Mouse (Mus musculus) lung, adult 2 months (tissue): Measurements from ENCODE around the gene Zfp512b. TPM values are rescaled to one million over a fixed set of nuclear protein-coding genes. Genes with fewer than 3 reads are reported as not detected.

Experiments
- DNase-seq: peaks from one replicate; pipeline ENCODE4 v3.0.0; 2022
- H3K4me1 ChIP-seq: fragments of 200-500 bp; 2 replicates; pipeline ENCODE4 v1.6.1; 2011; ENCODE audit warnings: low read length; ENCODE audit not compliant: control insufficient read depth, insufficient read depth
- H3K4me3 ChIP-seq: fragments of 200-500 bp; replicated peaks from 2 replicates; pipeline ENCODE3; 2011; ENCODE audit warnings: low read depth, mild to moderate bottlenecking, control low read depth, low read length; ENCODE audit errors: extremely low read depth
- CTCF ChIP-seq: fragments of 200-500 bp; IDR thresholded peaks from 2 replicates; pipeline ENCODE4 v1.5.1; 2011; ENCODE audit warnings: mild to moderate bottlenecking, low read length, control low read depth; ENCODE audit not compliant: insufficient read depth
- POLR2A ChIP-seq: fragments of 200-500 bp; IDR thresholded peaks from 2 replicates; pipeline ENCODE4 v1.6.1; 2011; ENCODE audit warnings: low read depth, mild to moderate bottlenecking, control low read depth, low read length, borderline replicate concordance; ENCODE audit errors: extremely low read depth
- WGBS: fragments of 180-500 bp; shearing (Covaris S2); methylation state at CpG from one replicate; pipeline ENCODE4 v1.1.7; 2018; 5-methylcytosine and 5-hydroxymethylcytosine counted together
- polyA plus RNA-seq: library from polyadenylated mRNA; depleted of rRNA; stranded (reverse); fragments of >200 nt; gene quantifications from 2 replicates; pipeline ENCODE4 v1.2.3, GENCODE M21; 2012; rRNA removed

The Zfp512b gene
- 37.1 and 43.7 TPM in 2 replicates for polyA plus RNA-seq

- WGBS = 1% methylated on average over 87 of the region's 97 CpGs
- Histone ChIP-seq H3K4me1 (no peaks in the 10 kb centered on the region; the same call in 1 of the 2 replicates), H3K4me3 (peak within 1 kb of the TSS; percentile 100)
- no peak for TF ChIP-seq CTCF
- peak; percentile 61; the same call in 1 of the 2 replicates for TF ChIP-seq POLR2A
- DNase-seq = peak; percentile 77
Measured at GRCm38 (mm10) chr2:181592231-181593041, at the start of gene Zfp512b. Gene Zfp512b (minus strand): TSS chr2:181592803.

- 76% methylated on average over 3 of the region's 3 CpGs for WGBS
- H3K4me1 ChIP-seq = no peaks in the 10 kb centered on the region
- DNase-seq = no peak
- H3K4me3 ChIP-seq = no peak overlapping the region
- TF ChIP-seq POLR2A = no peak
Measured at GRCm38 (mm10) chr2:181635865-181636264, 43.3 kb upstream of the Zfp512b start.

GRCm38 (mm10) chr2:181632624-181633023 is 40.0 kb upstream of the Zfp512b start:
- no peak for TF ChIP-seq POLR2A
- 97% methylated on average over 6 of the region's 6 CpGs for WGBS

GRCm38 (mm10) chr2:181628471-181628870 is 35.9 kb upstream of the Zfp512b start:
- H3K4me3 ChIP-seq = no peak overlapping the region
- H3K4me1 ChIP-seq = no peaks in the 10 kb centered on the region
- TF ChIP-seq CTCF (no peak), POLR2A (no peak)
- DNase-seq = no peak

More at GRCm38 (mm10) chr2:181632624-181633023, 40.0 kb upstream of the Zfp512b start:
- Histone ChIP-seq H3K4me3 (no peak overlapping the region), H3K4me1 (no peaks in the 10 kb centered on the region)
- no peak for DNase-seq

- H3K4me1 ChIP-seq = no peaks in the 10 kb centered on the region
- no peak for DNase-seq
- TF ChIP-seq CTCF (no peak), POLR2A (no peak)
- H3K4me3 ChIP-seq = no peak overlapping the region
Measured at GRCm38 (mm10) chr2:181623401-181623800, 30.8 kb upstream of the Zfp512b start.

- DNase-seq = no peak
- H3K4me3 ChIP-seq = no peak overlapping the region
- 86% methylated on average over 5 of the region's 5 CpGs for WGBS
- no peaks in the 10 kb centered on the region; the same call in 1 of the 2 replicates for H3K4me1 ChIP-seq
- TF ChIP-seq CTCF = no peak
- no peak for TF ChIP-seq POLR2A
Measured at GRCm38 (mm10) chr2:181618761-181619495, 26.3 kb upstream of the Zfp512b start.

GRCm38 (mm10) chr2:181602367-181602766 is 9.8 kb upstream of the Zfp512b start:
- H3K4me3 ChIP-seq = no peak overlapping the region
- peaks cover 2% of the 10 kb centered on the region; the same call in 1 of the 2 replicates for H3K4me1 ChIP-seq
- TF ChIP-seq POLR2A (no peak), CTCF (no peak)
- no peak for DNase-seq
- WGBS = 59% methylated on average over 4 of the region's 4 CpGs

- TF ChIP-seq CTCF (no peak), POLR2A (no peak)
- DNase-seq = no peak
- Histone ChIP-seq H3K4me3 (peak overlapping the region; percentile 98), H3K4me1 (peaks cover 2% of the 10 kb centered on the region; the same call in 1 of the 2 replicates)
- WGBS = 23% methylated on average over 10 of the region's 10 CpGs
Measured at GRCm38 (mm10) chr2:181601751-181602145, 9.1 kb upstream of the Zfp512b start.

- TF ChIP-seq CTCF = no peak
- peak; percentile 98; the same call in 1 of the 2 replicates for TF ChIP-seq POLR2A
- Histone ChIP-seq H3K4me1 (peaks cover 2% of the 10 kb centered on the region; the same call in 1 of the 2 replicates), H3K4me3 (peak overlapping the region; percentile 98)
- DNase-seq = peak; percentile 95
- 1% methylated on average over 57 of the region's 57 CpGs for WGBS
Measured at GRCm38 (mm10) chr2:181600828-181601750, 8.5 kb upstream of the Zfp512b start.
